In the genomic region with DNA sequence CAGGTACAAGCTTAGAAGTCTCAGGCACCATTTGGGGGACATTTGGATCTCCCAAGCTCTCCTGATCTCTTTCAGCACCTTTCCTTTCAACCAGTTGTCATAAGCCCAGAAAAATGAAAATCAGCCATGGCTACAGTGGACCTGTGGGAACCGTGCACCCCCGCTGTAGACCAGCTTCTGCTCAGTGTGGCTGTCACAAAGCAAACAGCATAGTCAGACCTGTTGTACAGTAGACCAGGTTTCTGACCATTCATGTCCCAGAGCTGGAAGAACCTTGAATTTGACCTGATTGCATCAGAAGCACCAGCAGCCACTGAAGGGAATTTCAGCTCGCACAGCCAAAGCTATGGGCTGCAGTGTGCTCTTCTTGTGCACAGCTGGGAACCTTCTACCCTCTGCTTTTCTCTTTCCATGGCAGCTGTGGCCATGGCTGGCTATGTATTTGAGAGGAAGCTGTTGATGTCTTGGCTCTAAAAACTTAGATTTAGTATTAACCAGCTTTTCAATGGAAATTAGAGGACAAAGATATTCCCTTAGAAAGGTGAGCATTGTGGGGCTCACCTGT, we compare ENCODE assay signal across 14 mouse cellular contexts.
"Had no signal": no experiment of that assay in that cellular context is flagged by ENCODE, and none has a peak within 500 bp of the region (broad histone marks: within the 10 kb centered on the region; RNA-seq: fewer than 3 reads in every experiment).

No protein-coding gene starts in this region.

- H3K9me3 ChIP-seq: limb, embryonic 13.5 days; megakaryocyte, embryonic 14.5 days; midbrain, embryonic 15.5 days; neural tube, embryonic 12.5 days had no signal

- H3K4me2 ChIP-seq: limb, embryonic 13.5 days; midbrain, embryonic 11.5 days; midbrain, embryonic 15.5 days; neural tube, embryonic 12.5 days had no signal

- H3K4me1 ChIP-seq: midbrain, embryonic 15.5 days; neural tube, embryonic 12.5 days had no signal

- H3K27ac ChIP-seq: layer of hippocampus, adult 2 months; limb, embryonic 13.5 days; midbrain, embryonic 15.5 days; neural tube, embryonic 12.5 days had no signal

- DNase-seq: kidney, adult 18-20 months; kidney, postnatal 10 days; kidney, postnatal 4 days; left cerebral cortex, postnatal 4 days; right cerebral cortex, postnatal 4 days; spleen, adult 18-20 months; thymus, adult 18-20 months; thymus, postnatal 14 days had no signal

- ATAC-seq: midbrain, embryonic 15.5 days had no signal

- H3K4me3 ChIP-seq: layer of hippocampus, adult 2 months; limb, embryonic 13.5 days; megakaryocyte, embryonic 14.5 days; midbrain, embryonic 15.5 days; neural tube, embryonic 12.5 days had no signal

- H3K27me3 ChIP-seq: limb, embryonic 13.5 days; megakaryocyte, embryonic 14.5 days; midbrain, embryonic 15.5 days; neural tube, embryonic 12.5 days had no signal

- H3K9ac ChIP-seq: limb, embryonic 13.5 days; midbrain, embryonic 15.5 days; neural tube, embryonic 12.5 days had no signal
